Mouse (Mus musculus): ENCODE measurements around the gene Adgrf5. TPM values are rescaled to one million over a fixed set of nuclear protein-coding genes. Genes with fewer than 3 reads are reported as not detected.
"Not testable (repeated sequence)": the region's sequence is repeated elsewhere in the genome, so short reads cannot be mapped to it uniquely, and the experiment has no call there.

Adgrf5 gene
- 10 to 100 TPM; 87.4 to 89.4 TPM for total RNA-seq (2021)
- long read RNA-seq, experiment 1, partial matches to known transcripts = 1 of 37 reads
- long read RNA-seq, experiment 1, other reads (novel, unspliced or antisense) = 36 of 37 reads
- long read RNA-seq, experiment 2, full-length matches to known transcripts = 3 of 39 reads
- long read RNA-seq, experiment 2, partial matches to known transcripts = 27 of 39 reads
- long read RNA-seq, experiment 2, other reads (novel, unspliced or antisense) = 9 of 39 reads

DNA sequence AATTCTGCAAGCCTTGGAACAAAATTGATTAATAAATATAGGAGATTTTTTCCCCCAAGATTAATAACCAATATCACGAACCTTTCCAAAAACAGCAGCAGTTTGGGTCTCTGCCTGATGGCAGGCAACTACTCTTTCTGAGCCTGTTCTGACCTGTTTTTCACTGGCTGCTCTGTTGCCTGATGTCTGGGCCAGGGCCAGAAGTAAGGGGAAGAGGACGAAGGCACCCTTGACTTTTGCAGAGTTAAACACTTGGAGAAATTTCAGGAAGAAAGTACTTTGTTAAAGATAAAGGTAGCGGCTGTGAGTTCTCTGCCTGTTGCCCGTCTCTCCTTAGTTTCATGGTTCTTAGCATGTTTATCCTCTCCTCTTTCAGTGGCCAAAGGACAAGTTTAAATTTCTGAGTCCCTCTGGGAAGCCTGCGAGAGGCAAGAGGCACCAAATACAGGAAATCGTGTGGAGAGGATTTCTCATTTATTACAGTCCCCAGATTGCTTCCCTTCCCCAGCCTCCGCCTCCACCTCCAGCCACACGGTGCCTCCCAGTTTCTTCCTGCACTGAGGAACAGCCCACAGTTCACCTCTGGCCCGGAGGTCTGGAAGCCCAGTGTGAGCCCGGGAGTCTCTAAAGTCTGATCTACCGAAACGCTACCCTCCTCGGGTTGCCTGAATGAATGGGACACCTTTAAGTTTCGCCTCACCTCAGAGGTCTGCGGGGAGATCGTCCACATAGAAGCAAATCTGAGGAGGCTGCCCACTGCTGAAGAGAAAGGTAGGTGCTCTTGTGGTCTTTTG lies at the start of gene Adgrf5:
Gene Adgrf5 (plus strand): TSS at position 626 of the 794 bp plus-strand sequence.
- DNase-seq = peak; percentile 25

DNA sequence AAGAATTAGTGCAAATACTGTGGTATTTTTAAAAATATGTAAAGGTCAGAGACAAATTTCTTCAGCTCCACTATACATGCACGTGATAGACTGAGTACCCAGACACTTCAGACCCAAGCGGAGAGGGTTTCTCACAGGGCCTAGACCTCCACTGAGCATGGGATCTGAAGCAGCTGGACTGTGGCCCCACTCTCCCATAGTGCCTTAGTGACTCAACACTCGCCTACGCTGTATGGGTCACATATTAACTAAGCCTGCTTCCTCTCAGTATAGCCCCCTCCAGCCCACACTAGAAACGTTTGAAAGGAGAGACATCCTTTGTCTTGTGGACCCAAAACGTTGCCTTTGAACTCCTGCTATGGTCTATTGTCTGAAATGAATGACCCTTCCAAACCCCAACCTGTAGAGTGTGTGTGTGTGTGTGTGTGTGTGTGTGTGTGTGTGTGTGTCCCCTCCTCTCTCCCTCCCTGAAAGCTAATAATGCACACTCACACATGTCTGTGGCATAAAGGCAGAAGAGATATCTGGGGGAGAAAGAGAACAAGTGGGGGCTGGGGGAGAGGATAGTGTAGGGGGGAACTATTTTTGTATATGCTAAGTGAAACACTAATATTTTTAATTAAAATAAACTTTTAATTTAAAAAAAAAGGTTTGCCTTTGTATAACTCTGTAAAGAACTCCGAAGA lies 34.1 kb upstream of the Adgrf5 start:
- DNase-seq = no peak

GRCm38 (mm10) chr17:43326726-43327700 lies 33.2 kb upstream of the Adgrf5 start:
- DNase-seq = peak; percentile 32

DNA sequence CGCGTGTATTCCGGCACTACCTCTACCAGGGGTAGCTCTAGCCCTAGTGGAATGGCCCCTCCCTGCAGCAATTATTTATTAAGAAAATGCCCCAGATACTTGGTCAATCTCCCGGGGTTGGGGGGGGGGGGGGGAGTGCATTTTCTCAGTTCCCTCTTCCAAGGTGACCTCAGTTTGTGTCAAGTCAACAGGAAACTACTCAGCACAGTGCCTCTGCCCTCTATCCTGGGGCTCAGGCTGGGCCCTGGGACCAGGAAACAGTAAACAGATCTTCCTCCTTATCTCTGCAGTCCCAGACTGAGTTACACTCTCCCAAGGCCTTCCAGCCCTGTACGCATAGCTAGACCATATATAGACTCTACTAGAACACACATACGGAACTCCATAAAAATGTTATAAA lies 32.4 kb upstream of the Adgrf5 start:
- no peak for DNase-seq

DNA sequence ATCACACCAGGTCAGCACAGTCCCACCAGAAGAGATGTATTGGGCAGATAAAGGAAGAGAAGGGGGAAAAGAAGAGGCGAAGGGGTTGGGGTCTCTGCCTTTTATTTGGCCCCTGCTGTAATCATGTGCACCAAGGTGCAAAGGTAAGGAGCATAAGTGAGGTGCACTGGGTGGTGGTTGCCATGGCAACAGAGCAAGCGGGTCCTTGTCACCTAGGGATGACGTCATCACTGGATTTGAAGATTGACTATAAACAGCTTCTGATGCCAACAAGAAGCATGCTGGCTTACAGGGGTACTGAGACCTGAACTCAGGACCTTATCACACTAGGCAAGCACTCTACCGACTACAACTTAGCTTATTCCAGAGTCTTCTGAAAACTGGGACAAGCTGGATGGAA lies 31.0 kb upstream of the Adgrf5 start:
- no peak for DNase-seq

DNA sequence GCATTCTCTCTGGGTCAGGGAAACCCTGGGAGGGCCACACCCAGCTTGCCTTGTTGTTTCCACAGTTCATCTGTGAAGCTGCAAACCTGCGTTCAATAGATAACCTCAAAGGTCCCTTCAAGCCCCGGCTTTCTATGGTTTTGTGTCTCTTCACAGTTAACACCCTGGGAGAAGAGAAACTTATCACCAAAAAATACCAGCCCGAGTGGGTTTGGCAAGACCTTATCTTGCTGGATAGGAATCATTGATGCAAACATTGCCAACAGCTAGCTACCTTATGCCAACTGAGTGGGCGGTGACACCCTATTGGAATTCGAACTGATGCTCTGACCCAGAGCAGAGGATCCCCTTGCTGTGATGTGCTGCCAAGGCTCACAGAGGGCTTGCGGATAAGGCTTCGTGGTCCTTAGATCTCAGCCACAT lies 30.5 kb upstream of the Adgrf5 start:
- no peak for DNase-seq

DNA sequence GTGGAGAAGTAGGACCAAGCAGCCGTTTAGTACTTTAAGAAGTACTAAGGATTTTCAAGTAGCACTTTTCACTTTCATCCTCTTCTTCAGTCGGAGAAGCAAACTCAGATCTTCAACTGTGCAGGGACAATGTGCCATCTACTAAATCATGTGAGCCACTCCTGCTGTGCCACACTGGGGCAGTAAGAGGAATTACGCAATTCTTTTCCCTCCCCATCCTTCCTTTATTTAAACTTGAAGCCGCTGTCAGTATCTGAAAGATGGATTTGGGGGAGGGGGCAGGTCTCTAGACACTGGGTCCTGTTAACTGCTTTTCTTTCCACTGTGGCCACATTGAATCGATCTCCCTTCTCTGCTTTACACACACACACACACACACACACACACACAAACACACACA lies 27.6 kb upstream of the Adgrf5 start:
- no peak for DNase-seq

DNA sequence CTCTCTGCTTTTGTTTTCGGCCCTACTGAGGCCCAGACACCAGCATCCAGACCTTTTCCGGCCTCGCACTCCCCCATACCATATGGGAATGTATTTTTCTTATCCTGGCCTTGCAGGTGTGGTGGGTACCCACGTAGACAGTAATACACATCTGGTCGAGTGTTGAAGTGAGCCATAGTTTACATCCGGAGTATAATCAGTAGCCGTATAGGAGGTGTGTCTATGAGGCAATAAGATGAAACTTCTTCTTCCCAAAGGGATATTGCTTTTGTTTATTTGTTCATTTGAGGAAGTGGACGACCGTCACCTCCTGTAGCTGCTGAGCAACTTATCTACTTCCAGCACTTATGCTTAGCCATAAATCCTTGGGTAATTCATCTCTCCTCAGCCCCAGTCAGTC lies 26.2 kb upstream of the Adgrf5 start:
- no peak for DNase-seq

- no peak for DNase-seq
These were observed 22.6 kb upstream of the Adgrf5 start for GRCm38 (mm10) chr17:43337643-43338042.

GRCm38 (mm10) chr17:43338279-43338678 lies 22.0 kb upstream of the Adgrf5 start:
- no peak for DNase-seq

GRCm38 (mm10) chr17:43346499-43346898 lies 13.8 kb upstream of the Adgrf5 start:
- not testable (repeated sequence) for DNase-seq

DNA sequence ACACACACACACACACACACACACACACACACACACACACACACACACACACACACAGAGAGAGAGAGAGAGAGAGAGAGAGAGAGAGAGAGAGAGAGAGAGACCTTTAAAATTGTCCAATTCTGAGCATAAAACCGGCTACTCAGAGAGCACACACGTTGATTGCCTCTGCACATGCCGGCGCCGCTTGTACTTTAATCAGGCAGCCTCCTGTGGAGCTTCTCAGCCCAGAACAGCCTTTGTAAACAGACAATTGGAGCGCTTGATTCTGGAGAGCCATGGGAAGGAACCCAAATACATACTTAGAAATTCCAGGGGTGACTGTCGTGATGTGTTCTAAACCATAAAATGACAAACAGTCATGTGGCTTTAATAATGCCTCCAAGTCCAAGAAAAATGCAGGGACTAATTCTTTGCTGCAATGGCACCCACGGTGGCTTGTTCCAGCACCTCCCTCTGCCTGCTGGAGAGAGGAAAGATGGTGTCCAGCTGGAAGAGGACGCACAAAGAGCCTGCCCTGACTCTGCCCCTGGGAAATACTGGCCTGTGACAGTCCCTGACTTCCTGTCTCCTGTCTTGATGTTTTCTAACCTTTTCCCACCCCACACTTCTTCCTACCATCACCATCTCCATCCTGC lies 2.2 kb upstream of the Adgrf5 start:
- DNase-seq = no peak

GRCm38 (mm10) chr17:43361021-43361420 lies 770 bp downstream of the Adgrf5 start:
- DNase-seq = no peak

DNA sequence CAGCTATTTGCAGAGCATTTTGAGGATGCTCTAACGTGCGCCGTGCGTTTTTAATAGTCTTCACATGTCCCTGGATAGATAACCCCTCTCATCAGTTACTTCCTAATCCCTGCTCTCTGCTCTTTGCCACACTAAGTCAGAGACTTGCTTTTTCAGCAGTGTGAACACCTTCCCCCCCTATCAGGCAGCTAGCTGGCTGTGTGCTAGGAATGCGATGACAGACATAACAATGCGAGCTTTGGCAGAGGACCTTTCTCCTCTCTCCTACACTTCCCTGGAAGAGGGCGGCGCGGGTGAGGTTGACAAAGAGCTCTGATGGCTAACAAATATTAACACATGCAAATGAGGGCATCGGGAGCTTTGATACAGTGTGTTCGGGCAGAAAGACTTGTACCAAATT lies 2.1 kb downstream of the Adgrf5 start:
- no peak for DNase-seq

DNA sequence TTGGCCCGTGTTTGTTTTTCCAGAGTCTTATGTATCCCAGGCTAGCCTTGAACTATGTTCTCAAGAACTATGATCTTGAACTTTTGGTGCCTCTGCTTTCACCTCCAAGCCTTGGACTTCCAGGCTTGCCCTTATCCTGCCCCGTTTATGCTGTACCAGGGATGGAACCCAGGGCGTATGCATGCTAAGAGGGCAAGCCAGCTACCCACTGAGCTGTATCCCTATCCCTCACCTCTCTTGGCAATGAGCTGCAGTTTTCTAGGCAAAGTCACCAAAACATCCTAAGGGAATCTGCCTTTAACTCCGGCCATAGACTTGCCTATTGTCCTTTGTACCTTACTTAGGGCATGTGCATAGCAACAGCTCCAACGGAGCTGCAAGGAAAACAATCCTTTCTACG lies 2.6 kb downstream of the Adgrf5 start:
- DNase-seq = no peak

DNA sequence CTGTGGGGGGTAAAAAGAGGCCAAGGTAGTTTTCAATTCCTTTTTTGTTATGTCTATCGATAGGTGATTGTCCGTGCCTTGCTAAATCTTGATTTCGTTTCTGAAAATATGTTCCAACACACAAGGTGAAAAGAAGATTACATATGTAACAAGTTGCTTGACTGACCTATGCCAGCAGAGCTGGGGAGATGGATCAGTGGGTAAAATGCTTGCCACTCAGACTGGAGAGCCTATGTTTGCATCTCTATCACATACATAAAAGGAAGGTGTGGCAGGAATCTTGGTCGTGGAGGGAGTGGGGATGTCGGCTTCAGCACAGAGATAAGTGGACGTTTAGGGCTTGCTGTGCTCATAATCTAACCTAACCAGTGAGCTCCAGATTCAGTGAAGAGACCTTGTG lies 3.7 kb downstream of the Adgrf5 start:
- no peak for DNase-seq

DNA sequence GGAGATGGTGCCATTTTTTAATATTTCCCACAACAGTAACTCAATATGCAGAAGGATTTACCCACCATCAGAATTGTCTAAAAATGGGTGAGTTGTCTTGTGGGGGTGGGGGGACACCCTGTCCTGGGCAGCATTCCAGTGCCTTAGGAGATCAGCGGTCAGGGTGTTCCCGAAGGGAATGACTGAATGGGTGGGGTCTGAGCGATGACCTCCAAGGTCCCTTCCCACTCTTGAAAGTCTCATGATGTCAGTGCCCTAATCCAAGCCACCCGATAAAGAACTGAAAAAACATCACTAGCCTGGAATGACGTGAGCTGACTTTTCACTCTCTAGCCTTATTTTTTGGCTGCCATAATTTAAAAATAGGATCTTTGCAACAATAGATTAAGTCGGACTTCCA lies 5.0 kb downstream of the Adgrf5 start:
- DNase-seq = peak; percentile 41

- DNase-seq = no peak
These were observed 6.2 kb downstream of the Adgrf5 start for GRCm38 (mm10) chr17:43366486-43366885.

DNA sequence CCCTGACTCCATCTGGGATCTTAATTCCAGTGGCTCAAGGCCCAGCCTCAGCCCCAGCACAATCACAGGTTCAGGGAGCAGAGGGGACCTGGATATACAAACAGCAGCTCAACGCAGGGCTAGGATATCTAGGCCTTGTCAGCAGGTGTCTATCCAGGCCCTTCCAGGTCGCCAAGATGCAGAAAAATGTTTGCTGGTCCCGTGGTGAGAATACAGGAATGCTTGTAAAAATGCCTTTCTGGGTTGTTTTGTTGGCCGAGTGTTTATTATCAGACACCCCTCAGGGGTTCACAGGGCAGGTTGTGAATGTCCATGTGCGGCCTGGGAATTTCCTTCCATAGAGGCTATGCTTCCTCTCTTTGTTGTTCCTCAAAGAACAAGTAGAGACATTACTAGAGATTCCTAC lies 7.9 kb downstream of the Adgrf5 start:
- DNase-seq = peak; percentile 18

GRCm38 (mm10) chr17:43372604-43373003 lies 12.4 kb downstream of the Adgrf5 start:
- no peak for DNase-seq

DNA sequence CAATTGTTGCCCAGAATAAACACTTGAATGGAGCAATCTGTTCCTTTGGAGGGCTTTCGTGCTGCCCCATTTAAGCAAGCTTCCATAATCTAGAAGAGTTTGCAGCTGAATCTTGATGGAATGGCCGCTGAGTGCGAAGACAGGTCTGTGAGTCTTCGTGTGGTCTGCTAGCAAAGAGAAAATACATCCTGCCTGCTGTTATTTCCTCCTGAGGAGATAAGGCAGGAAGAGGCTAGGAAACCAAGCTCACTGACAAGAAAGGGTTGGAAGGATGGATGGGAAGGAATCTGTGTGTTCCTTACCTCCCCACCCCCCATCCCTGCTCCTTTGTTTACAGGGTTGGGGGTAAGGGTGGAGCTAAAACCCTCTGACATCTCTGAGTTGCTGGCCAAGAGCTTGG lies 13.8 kb downstream of the Adgrf5 start:
- no peak for DNase-seq

DNA sequence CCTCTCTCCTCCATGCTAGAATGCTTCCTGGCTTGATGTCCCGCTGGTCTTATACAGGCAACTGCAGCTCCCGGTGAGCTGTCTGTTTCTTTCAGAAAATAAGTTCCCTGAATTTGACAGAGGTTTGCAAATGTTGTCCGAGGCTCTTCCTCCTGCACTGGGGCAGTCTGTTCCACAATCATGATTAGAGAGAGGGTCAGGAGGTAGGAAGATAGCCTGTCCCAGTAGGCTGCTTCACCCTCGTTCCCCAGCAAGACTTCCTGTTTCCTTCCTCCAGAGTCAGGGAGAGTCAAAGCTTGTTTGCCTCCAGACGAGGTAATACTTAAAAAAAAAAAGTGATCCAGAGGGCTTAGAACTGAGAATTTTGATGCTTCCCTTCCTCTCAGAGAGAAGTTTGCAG lies 16.3 kb downstream of the Adgrf5 start:
- no peak for DNase-seq
